Mouse (Mus musculus): ENCODE results near the gene Ankrd1.
A peak's percentile ranks its signal among the peaks of the same experiment; 100 is the strongest.

Ankrd1 gene

GRCm38 (mm10) chr19:36109318-36109944 lies 10.5 kb downstream of the Ankrd1 start:
- no peak for DNase-seq (ENCODE audit: low spot score)

- no peak for DNase-seq (ENCODE audit: low spot score)
These were observed 16.0 kb downstream of the Ankrd1 start for GRCm38 (mm10) chr19:36103909-36104308.

- no peak for DNase-seq (ENCODE audit: low spot score)
These were observed 21.0 kb downstream of the Ankrd1 start for GRCm38 (mm10) chr19:36098916-36099315.

- no peak for DNase-seq (ENCODE audit: low spot score)
These were observed 21.6 kb downstream of the Ankrd1 start for GRCm38 (mm10) chr19:36098265-36098664.

- no peak for DNase-seq (ENCODE audit: low spot score)
These were observed 22.7 kb downstream of the Ankrd1 start for GRCm38 (mm10) chr19:36097194-36097593.

- DNase-seq (ENCODE audit: low spot score): no peak
These were observed 29.1 kb downstream of the Ankrd1 start for GRCm38 (mm10) chr19:36090781-36091180.

GRCm38 (mm10) chr19:36083262-36084225 lies 36.4 kb downstream of the Ankrd1 start, which contains the start of gene Rpp30:
Rpp30 (plus strand) TSS chr19:36083716.
- peak; percentile 84 for DNase-seq (ENCODE audit: low spot score)

GRCm38 (mm10) chr19:36082606-36083261 lies 37.2 kb downstream of the Ankrd1 start:
- peak; percentile 47 for DNase-seq (ENCODE audit: low spot score)

GRCm38 (mm10) chr19:36062801-36063529 lies 56.9 kb downstream of the Ankrd1 start:
- DNase-seq (ENCODE audit: low spot score): no peak

Data from yolk sac, embryonic 10.5 days (tissue).